Mouse (Mus musculus) cerebellum, adult 11-12 months (tissue): ENCODE data around the gene Ppt1.
A peak's percentile ranks its signal among the peaks of the same experiment; 100 is the strongest.
"Not testable (repeated sequence)": the region's sequence is repeated elsewhere in the genome, so short reads cannot be mapped to it uniquely, and the experiment has no call there.

ENCODE experiments used
- DNase-seq: peaks from one replicate; pipeline ENCODE4 v3.0.0; 2022

The Ppt1 gene

GRCm38 (mm10) chr4:122835530-122836402 lies at the start of gene Ppt1:
Gene Ppt1, plus strand, starts transcription at chr4:122836242.
- DNase-seq: peak; percentile 89

- DNase-seq: no peak
Measured at GRCm38 (mm10) chr4:122789335-122790089, 46.5 kb upstream of the Ppt1 start.

GRCm38 (mm10) chr4:122808108-122808507 lies 27.9 kb upstream of the Ppt1 start:
- DNase-seq: peak; percentile 29

- no peak for DNase-seq
Measured at GRCm38 (mm10) chr4:122811180-122811579, 24.9 kb upstream of the Ppt1 start.

- no peak for DNase-seq
Measured at GRCm38 (mm10) chr4:122811824-122812223, 24.2 kb upstream of the Ppt1 start.

- DNase-seq: no peak
Measured at GRCm38 (mm10) chr4:122816202-122816601, 19.8 kb upstream of the Ppt1 start.

- not testable (repeated sequence) for DNase-seq
Measured at GRCm38 (mm10) chr4:122820941-122821340, 15.1 kb upstream of the Ppt1 start.

- DNase-seq: no peak
Measured at GRCm38 (mm10) chr4:122827651-122828050, 8.4 kb upstream of the Ppt1 start.

GRCm38 (mm10) chr4:122829339-122829738 lies 6.7 kb upstream of the Ppt1 start:
- no peak for DNase-seq

GRCm38 (mm10) chr4:122831888-122832287 lies 4.2 kb upstream of the Ppt1 start:
- DNase-seq: no peak

- DNase-seq: no peak
Measured at GRCm38 (mm10) chr4:122836403-122836775, 347 bp downstream of the Ppt1 start.

GRCm38 (mm10) chr4:122837180-122837730 lies 1.2 kb downstream of the Ppt1 start:
- DNase-seq: no peak

GRCm38 (mm10) chr4:122837994-122838393 lies 2.0 kb downstream of the Ppt1 start:
- no peak for DNase-seq

- DNase-seq: no peak
Measured at GRCm38 (mm10) chr4:122838416-122838815, 2.4 kb downstream of the Ppt1 start.

GRCm38 (mm10) chr4:122848150-122848621 lies 12.1 kb downstream of the Ppt1 start:
- no peak for DNase-seq

GRCm38 (mm10) chr4:122851535-122851934 lies 15.5 kb downstream of the Ppt1 start:
- no peak for DNase-seq

- no peak for DNase-seq
Measured at GRCm38 (mm10) chr4:122853691-122854090, 17.6 kb downstream of the Ppt1 start.

- DNase-seq: no peak
Measured at GRCm38 (mm10) chr4:122854770-122855169, 18.7 kb downstream of the Ppt1 start.

- DNase-seq: no peak
Measured at GRCm38 (mm10) chr4:122857909-122858308, 21.9 kb downstream of the Ppt1 start.

GRCm38 (mm10) chr4:122859096-122859674 lies 23.1 kb downstream of the Ppt1 start:
- no peak for DNase-seq

GRCm38 (mm10) chr4:122861836-122862235 lies 25.8 kb downstream of the Ppt1 start:
- DNase-seq: no peak

- no peak for DNase-seq
Measured at GRCm38 (mm10) chr4:122868041-122868440, 32.0 kb downstream of the Ppt1 start.

GRCm38 (mm10) chr4:122870027-122870426 lies 34.0 kb downstream of the Ppt1 start:
- no peak for DNase-seq
